Mouse (Mus musculus): Measurements from ENCODE around the gene Olfr1489.
"Not testable (repeated sequence)": the region's sequence is repeated elsewhere in the genome, so short reads cannot be mapped to it uniquely, and the experiment has no call there.

Gene Olfr1489

GRCm38 (mm10) chr19:13631321-13631720 lies at the start of gene Olfr1489:
Olfr1489 (plus strand) TSS chr19:13631621.
- DNase-seq, result no peak

DNA sequence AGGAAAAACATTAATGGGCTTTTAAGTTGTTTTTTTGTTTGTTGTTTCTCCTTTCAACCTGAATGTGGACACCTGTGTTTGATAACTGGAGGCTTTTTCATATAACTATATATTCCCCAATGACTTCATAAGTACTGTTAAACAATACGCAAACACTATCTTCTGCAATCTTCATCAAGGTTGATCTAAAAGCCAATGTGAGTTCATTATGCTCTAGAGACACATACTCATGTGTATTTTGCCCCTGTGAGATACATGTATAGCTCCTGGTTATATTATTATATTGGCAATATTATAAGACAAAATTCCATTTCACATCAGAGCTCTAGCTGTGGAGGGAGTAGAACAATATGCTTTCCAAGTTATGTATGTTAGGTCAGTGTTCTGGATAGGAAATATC lies 48.2 kb upstream of the Olfr1489 start, which contains the start of gene Olfr1484:
Olfr1484 (plus strand) TSS at position 301 of the 400 bp plus-strand sequence.
- no peak for DNase-seq

- DNase-seq, result not testable (repeated sequence)
These were observed 14.3 kb upstream of the Olfr1489 start, which contains the start of gene Olfr1487 for GRCm38 (mm10) chr19:13617075-13617474. Olfr1487 (plus strand) TSS chr19:13617375.

GRCm38 (mm10) chr19:13650791-13651190 lies 19.4 kb downstream of the Olfr1489 start, which contains the start of gene Olfr1490:
Olfr1490 (plus strand) TSS chr19:13651091.
- no peak for DNase-seq

Data from right cerebral cortex, postnatal 25 days (tissue).